In the genomic region with DNA sequence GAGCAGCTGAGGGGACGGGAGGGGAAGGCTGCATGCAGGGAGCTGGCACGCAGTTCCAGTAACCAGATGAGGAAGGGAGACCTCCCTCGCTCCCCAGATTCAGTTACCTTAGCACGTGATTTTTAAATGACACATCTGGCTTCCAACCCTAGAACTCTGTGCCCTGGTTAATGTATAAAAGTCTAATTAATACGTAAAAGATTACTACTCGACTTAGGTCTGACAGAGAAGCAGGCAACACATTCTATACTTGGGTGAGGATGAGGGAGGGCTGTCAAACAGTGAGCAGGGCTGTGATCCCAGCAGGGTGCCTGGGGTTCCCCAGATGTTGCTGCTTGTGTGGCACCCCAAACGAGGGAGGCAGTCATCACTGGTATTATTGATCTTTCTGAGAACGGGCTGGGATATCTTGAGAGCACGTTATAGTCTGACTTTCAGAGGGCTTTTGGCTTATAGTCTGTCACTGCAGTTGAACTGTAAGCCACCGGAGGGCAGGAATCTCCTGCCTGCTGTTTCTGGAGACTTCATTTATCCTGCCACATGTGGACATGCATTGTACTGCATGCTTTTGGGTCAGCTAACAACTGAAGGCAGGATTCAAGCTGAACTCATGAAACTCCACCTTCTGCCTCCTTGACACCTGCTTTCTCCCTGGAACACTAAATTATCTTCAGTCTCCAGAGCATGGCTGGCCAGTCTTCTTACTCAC, we compare ENCODE assay signal across 9 mouse cellular contexts.
DNase-seq lines count a peak whose midpoint lies in the region; ATAC-seq lines count a peak whose summit lies in the region.
"Had no signal": no experiment of that assay in that cellular context is flagged by ENCODE, and none has a peak within 500 bp of the region (broad histone marks: within the 10 kb centered on the region; RNA-seq: fewer than 3 reads in every experiment).

No protein-coding gene starts in this region.

- H3K4me2 ChIP-seq in intestine, embryonic 14.5 days (ENCODE audit: low read length): no peak overlapping the region
- H3K4me2 ChIP-seq in intestine, embryonic 15.5 days (replicated peaks): no peak overlapping the region
- no peak overlapping the region for H3K4me2 ChIP-seq in neural tube, embryonic 11.5 days (ENCODE audit: low read depth)
- H3K4me2 ChIP-seq: embryonic facial prominence, embryonic 12.5 days had no signal

- WGBS in intestine, embryonic 14.5 days: 76% methylated on average over 10 of the region's 10 CpGs
- 70% methylated on average over 10 of the region's 10 CpGs for WGBS in intestine, embryonic 15.5 days
- 73% methylated on average over 10 of the region's 10 CpGs for WGBS in neural tube, embryonic 11.5 days

- no peaks in the 10 kb centered on the region for H3K9me3 ChIP-seq in intestine, embryonic 14.5 days (ENCODE audit: control insufficient read depth, low read length)
- H3K9me3 ChIP-seq in intestine, embryonic 15.5 days: no peaks in the 10 kb centered on the region
- no peaks in the 10 kb centered on the region for H3K9me3 ChIP-seq in neural tube, embryonic 11.5 days (ENCODE audit: control insufficient read depth, low read length)
- H3K9me3 ChIP-seq: embryonic facial prominence, embryonic 12.5 days had no signal

- DNase-seq in intestine, embryonic 14.5 days (ENCODE audit: low spot score): peak; percentile 66
- peak; percentile 62 for DNase-seq in A20 (ENCODE audit: low read depth, low spot score)
- DNase-seq in R1 (ENCODE audit: low read depth, low spot score): peak; percentile 47
- DNase-seq in neural tube, embryonic 11.5 days (ENCODE audit: low spot score): peak; percentile 39
- no peak for DNase-seq in cerebellum, postnatal 36 days
- DNase-seq in urinary bladder, postnatal 10 days (ENCODE audit: low spot score): no peak

- 0 out of 2 replicates have a peak, but pooled peaks cover 3% of the 10 kb centered on the region for H3K4me1 ChIP-seq in intestine, embryonic 14.5 days (replicated peaks; ENCODE audit: control insufficient read depth, insufficient read depth, low read length)
- H3K4me1 ChIP-seq in intestine, embryonic 15.5 days (replicated peaks): no peaks in the 10 kb centered on the region
- peaks cover 10% of the 10 kb centered on the region for H3K4me1 ChIP-seq in neural tube, embryonic 11.5 days (ENCODE audit: control insufficient read depth, insufficient read depth, low read length)
- H3K4me1 ChIP-seq: embryonic facial prominence, embryonic 12.5 days had no signal

- peaks cover 18% of the 10 kb centered on the region for H3K36me3 ChIP-seq in intestine, embryonic 14.5 days (ENCODE audit: control insufficient read depth, insufficient read depth, low read length)
- H3K36me3 ChIP-seq in intestine, embryonic 15.5 days: no peaks in the 10 kb centered on the region
- H3K36me3 ChIP-seq in neural tube, embryonic 11.5 days (ENCODE audit: control insufficient read depth, insufficient read depth, low read length): no peaks in the 10 kb centered on the region

- no peak overlapping the region for H3K27ac ChIP-seq in intestine, embryonic 14.5 days (ENCODE audit: low read depth)
- H3K27ac ChIP-seq in intestine, embryonic 15.5 days: no peak overlapping the region
- no peak overlapping the region for H3K27ac ChIP-seq in neural tube, embryonic 11.5 days (ENCODE audit: low read depth, low read length)
- H3K27ac ChIP-seq: embryonic facial prominence, embryonic 12.5 days had no signal

- no peaks in the 10 kb centered on the region for H3K27me3 ChIP-seq in intestine, embryonic 14.5 days (replicated peaks; ENCODE audit: control insufficient read depth, insufficient read depth, low read length)
- no peaks in the 10 kb centered on the region for H3K27me3 ChIP-seq in intestine, embryonic 15.5 days (replicated peaks)
- H3K27me3 ChIP-seq in neural tube, embryonic 11.5 days (ENCODE audit: control insufficient read depth, insufficient read depth, low read length): no peaks in the 10 kb centered on the region
- H3K27me3 ChIP-seq: embryonic facial prominence, embryonic 12.5 days had no signal

- no peak; the same call in 1 of the 2 replicates for ATAC-seq in intestine, embryonic 14.5 days (replicated peaks; ENCODE audit: low FRiP score, low TSS enrichment, low read depth)
- ATAC-seq in intestine, embryonic 15.5 days: no peak
- 0 out of 4 replicates have a peak, but pooled peaks have one; percentile 29 to 37 for ATAC-seq in hematopoietic stem cell, adult 5-6 weeks (replicated peaks in 1 of 2; ENCODE audit: insufficient read depth in 1 of 2, low FRiP score in 2 of 2, low TSS enrichment in 1 of 2, low read depth in 1 of 2, poor library complexity in 2 of 2, severe bottlenecking in 2 of 2)
- ATAC-seq in neural tube, embryonic 11.5 days (ENCODE audit: insufficient read depth, low FRiP score, low TSS enrichment): no peak

- H3K4me3 ChIP-seq in intestine, embryonic 14.5 days (ENCODE audit: low read depth, low read length): no peak overlapping the region
- no peak overlapping the region for H3K4me3 ChIP-seq in intestine, embryonic 15.5 days (replicated peaks)
- no peak overlapping the region for H3K4me3 ChIP-seq in neural tube, embryonic 11.5 days (ENCODE audit: low read depth, low read length)
- H3K4me3 ChIP-seq: embryonic facial prominence, embryonic 12.5 days had no signal

- no peak overlapping the region for H3K9ac ChIP-seq in intestine, embryonic 14.5 days (ENCODE audit: low read length)
- no peak overlapping the region for H3K9ac ChIP-seq in intestine, embryonic 15.5 days
- H3K9ac ChIP-seq in neural tube, embryonic 11.5 days (ENCODE audit: low read length): no peak overlapping the region
- H3K9ac ChIP-seq: embryonic facial prominence, embryonic 12.5 days had no signal

Comparison
In these comparisons a context has a peak if more than half of its experiments do, and no peak if none do; other contexts are left out.
1. ATAC-seq: peak in hematopoietic stem cell, adult 5-6 weeks (2 of 2); none in intestine, embryonic 14.5 days (single experiment), intestine, embryonic 15.5 days (single experiment) and neural tube, embryonic 11.5 days (single experiment).
2. DNase-seq: peak in intestine, embryonic 14.5 days (single experiment), A20 (single experiment), R1 (single experiment) and neural tube, embryonic 11.5 days (single experiment); none in cerebellum, postnatal 36 days (0 of 2) and urinary bladder, postnatal 10 days (single experiment).